Mouse (Mus musculus) left cerebral cortex, postnatal 14 days (tissue): Measurements from ENCODE around the gene Slc4a2. TPM values are rescaled to one million over a fixed set of nuclear protein-coding genes. Genes with fewer than 3 reads are reported as not detected.

Source experiments
- DNase-seq, 2 experiments: peaks; one replicate each; pipeline ENCODE4 v3.0.0; 2021 to 2022; ENCODE audit warnings: low spot score in 2 of 2, mixed read lengths in 1 of 2
- intact Hi-C: fragments of 180-260 bp; cut with DNase I; formaldehyde crosslinking; loops from one replicate; pipeline ENCODE4 v1.15.1; 2025
- total RNA-seq, 2 experiments: library from RNA; stranded (reverse); gene quantifications; 2 replicates each; pipeline ENCODE4 v1.2.3; 2021

The Slc4a2 gene
- total RNA-seq, 2 experiments from 2014 or later, result 26.8 to 31.9 TPM

DNA sequence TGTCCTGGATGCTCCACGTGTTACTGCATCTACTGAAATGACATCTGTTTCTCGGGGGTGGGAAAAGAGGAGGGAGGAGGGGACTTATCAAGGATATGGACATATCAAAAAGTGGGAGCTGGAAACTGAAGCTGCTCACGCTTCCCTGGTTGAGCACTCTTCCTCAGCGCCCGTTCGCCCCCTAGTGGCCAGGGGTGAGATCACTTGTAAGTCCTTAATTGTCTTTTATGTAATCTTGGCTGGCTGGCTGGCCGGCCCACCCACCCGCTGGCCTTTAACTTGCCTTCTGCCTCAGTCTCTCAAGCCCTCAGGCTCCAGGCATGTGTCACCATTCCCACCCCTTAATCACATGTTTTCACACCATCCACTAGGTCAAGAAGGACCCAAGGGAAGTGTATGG is 62.5 kb downstream of the Slc4a2 start:
- peak; percentile 88 to 92 for DNase-seq

DNA sequence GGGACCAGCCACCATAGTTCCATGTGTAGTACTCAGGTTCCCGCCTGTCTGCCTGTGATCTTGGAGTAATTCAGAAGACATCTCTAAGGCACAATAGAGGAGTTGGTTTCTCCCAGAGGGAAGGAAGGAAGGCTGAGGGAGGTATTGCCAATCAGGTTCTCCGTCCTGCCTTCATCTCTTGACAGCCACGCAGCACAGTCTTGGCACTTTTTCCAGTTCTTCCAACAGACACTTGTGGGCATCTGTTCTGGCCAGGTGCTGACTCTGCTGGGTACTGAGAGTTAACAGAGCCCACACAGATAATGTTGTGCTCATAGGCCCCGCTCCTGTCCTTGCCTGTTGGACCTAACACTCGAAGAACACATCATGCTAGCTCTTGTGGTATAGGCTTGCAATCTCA is 63.1 kb downstream of the Slc4a2 start:
- intact Hi-C loops, result no loop called here
- no peak for DNase-seq

More for the DNA sequence above, 62.5 kb downstream of the Slc4a2 start:
- intact Hi-C loops, result no loop called here

DNA sequence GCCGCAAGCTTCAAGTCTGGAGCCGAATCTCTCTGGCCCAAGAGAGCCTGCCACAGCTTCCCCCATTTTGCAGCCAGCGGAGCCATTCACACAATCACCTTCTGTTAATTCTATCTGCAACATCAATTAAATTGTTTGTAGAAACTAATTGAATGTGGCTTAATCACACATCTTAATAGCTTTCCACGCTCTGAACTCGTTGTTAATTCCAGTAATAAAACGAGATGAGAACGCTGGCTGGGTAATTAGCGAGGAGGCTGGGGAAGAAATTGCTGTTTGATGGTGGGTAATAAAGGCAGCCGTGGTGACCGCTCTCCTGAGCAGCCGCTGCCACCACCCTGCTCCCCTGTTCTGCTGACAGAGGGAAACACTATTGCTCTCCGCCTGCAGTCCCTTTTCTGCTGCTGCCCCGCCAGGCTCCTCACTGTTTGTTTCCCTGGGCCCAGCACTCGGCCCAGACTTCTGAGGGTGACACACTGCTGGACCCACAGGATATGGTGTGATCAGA is 66.8 kb downstream of the Slc4a2 start:
- DNase-seq, result no peak
- intact Hi-C loops, result no loop called here

Other genes starting within 250 kb of the Slc4a2 start
- 10 to 100 TPM; 19.9 to 22.1 TPM for gene Kcnh2, start 72.2 kb upstream of the Slc4a2 start, total RNA-seq
- gene Nos3, start 59.0 kb upstream of the Slc4a2 start, total RNA-seq, result 10 to 100 TPM; 10.2 to 12.1 TPM
- 1 to 10 TPM; 2.1 to 3.4 TPM for gene Atg9b, start 31.7 kb upstream of the Slc4a2 start, total RNA-seq
- gene Abcb8, start 30.2 kb upstream of the Slc4a2 start, total RNA-seq, result 10 to 100 TPM; 46.7 to 51.4 TPM
- not detected for gene Asic3, start 10.4 kb upstream of the Slc4a2 start, total RNA-seq
- 100 to 1,000 TPM; 138 to 149 TPM for gene Cdk5, start 307 bp upstream of the Slc4a2 start, total RNA-seq
- 100 to 1,000 TPM; 110 to 120 TPM for gene Fastk, start 21.4 kb downstream of the Slc4a2 start, total RNA-seq
- 10 to 100 TPM; 30.4 to 31.2 TPM for gene Tmub1, start 24.0 kb downstream of the Slc4a2 start, total RNA-seq
- gene Agap3, start 28.3 kb downstream of the Slc4a2 start, total RNA-seq, result 100 to 1,000 TPM; 464 to 465 TPM
- gene Gbx1, start 103.4 kb downstream of the Slc4a2 start, total RNA-seq, result under 1 TPM in 1 of 2 experiments, not detected in 1; 0.40 TPM
- under 1 TPM; 0.15 to 0.30 TPM for gene Asb10, start 117.1 kb downstream of the Slc4a2 start, total RNA-seq
- gene 4931409K22Rik, start 133.0 kb downstream of the Slc4a2 start, total RNA-seq, result under 1 TPM in 1 of 2 experiments, not detected in 1; 0.13 TPM
- gene Abcf2, start 153.6 kb downstream of the Slc4a2 start, total RNA-seq, result 10 to 100 TPM; 62.0 to 64.8 TPM
- gene Chpf2, start 162.9 kb downstream of the Slc4a2 start, total RNA-seq, result 10 to 100 TPM; 65.1 to 73.8 TPM
- gene Smarcd3, start 200.6 kb downstream of the Slc4a2 start, total RNA-seq, result 100 to 1,000 TPM; 102 to 110 TPM